Mouse (Mus musculus) lung, adult 2 months (tissue): Measurements from ENCODE around the gene Smap1. TPM values are rescaled to one million over a fixed set of nuclear protein-coding genes. Genes with fewer than 3 reads are reported as not detected.

Experiments
- DNase-seq: peaks from one replicate; pipeline ENCODE4 v3.0.0; 2022
- H3K4me1 ChIP-seq: fragments of 200-500 bp; 2 replicates; pipeline ENCODE4 v1.6.1; 2011; ENCODE audit warnings: low read length; ENCODE audit not compliant: control insufficient read depth, insufficient read depth
- H3K4me3 ChIP-seq: fragments of 200-500 bp; replicated peaks from 2 replicates; pipeline ENCODE3; 2011; ENCODE audit warnings: low read depth, mild to moderate bottlenecking, control low read depth, low read length; ENCODE audit errors: extremely low read depth
- CTCF ChIP-seq: fragments of 200-500 bp; IDR thresholded peaks from 2 replicates; pipeline ENCODE4 v1.5.1; 2011; ENCODE audit warnings: mild to moderate bottlenecking, low read length, control low read depth; ENCODE audit not compliant: insufficient read depth
- POLR2A ChIP-seq: fragments of 200-500 bp; IDR thresholded peaks from 2 replicates; pipeline ENCODE4 v1.6.1; 2011; ENCODE audit warnings: low read depth, mild to moderate bottlenecking, control low read depth, low read length, borderline replicate concordance; ENCODE audit errors: extremely low read depth
- WGBS: fragments of 180-500 bp; shearing (Covaris S2); methylation state at CpG from one replicate; pipeline ENCODE4 v1.1.7; 2018; 5-methylcytosine and 5-hydroxymethylcytosine counted together
- polyA plus RNA-seq: library from polyadenylated mRNA; depleted of rRNA; stranded (reverse); fragments of >200 nt; gene quantifications from 2 replicates; pipeline ENCODE4 v1.2.3, GENCODE M21; 2012

The Smap1 gene
- polyA plus RNA-seq, 1 experiment, result 45.0 TPM

GRCm38 (mm10) chr1:23922530-23922884 lies 390 bp upstream of the Smap1 start:
- DNase-seq, result no peak
- H3K4me1 ChIP-seq, result peaks cover 5% of the 10 kb centered on the region
- peak overlapping the region; percentile 47 for H3K4me3 ChIP-seq
- 26% methylated on average over 9 of the region's 9 CpGs for WGBS
- TF ChIP-seq POLR2A, result no peak
- TF ChIP-seq CTCF, result no peak

GRCm38 (mm10) chr1:23920275-23920674 lies 1.8 kb downstream of the Smap1 start:
- H3K4me3 ChIP-seq, result no peak overlapping the region
- no peak for DNase-seq
- WGBS, result 23% methylated on average over 2 of the region's 2 CpGs
- no peak for TF ChIP-seq POLR2A
- no peak for TF ChIP-seq CTCF
- peaks cover 9% of the 10 kb centered on the region for H3K4me1 ChIP-seq

- TF ChIP-seq POLR2A (no peak), CTCF (no peak)
- no peak for DNase-seq
- no peak overlapping the region for H3K4me3 ChIP-seq
- H3K4me1 ChIP-seq, result peaks cover 9% of the 10 kb centered on the region
- WGBS, result 62% methylated on average over 4 of the region's 4 CpGs
Observed at GRCm38 (mm10) chr1:23919086-23919485, 3.0 kb downstream of the Smap1 start.

GRCm38 (mm10) chr1:23915483-23915882 lies 6.6 kb downstream of the Smap1 start:
- WGBS, result 74% methylated on average over 4 of the region's 4 CpGs
- no peak for DNase-seq
- no peak for TF ChIP-seq POLR2A
- TF ChIP-seq CTCF, result no peak

GRCm38 (mm10) chr1:23912988-23913387 lies 9.1 kb downstream of the Smap1 start:
- Histone ChIP-seq H3K4me3 (no peak overlapping the region), H3K4me1 (peaks cover 5% of the 10 kb centered on the region)
- TF ChIP-seq CTCF (no peak), POLR2A (no peak)
- no peak for DNase-seq
- 69% methylated on average over 2 of the region's 2 CpGs for WGBS

More at GRCm38 (mm10) chr1:23915483-23915882, 6.6 kb downstream of the Smap1 start:
- Histone ChIP-seq H3K4me3 (no peak overlapping the region), H3K4me1 (peaks cover 9% of the 10 kb centered on the region)

GRCm38 (mm10) chr1:23906082-23906481 lies 16.0 kb downstream of the Smap1 start:
- DNase-seq, result no peak
- H3K4me1 ChIP-seq, result peaks cover 2% of the 10 kb centered on the region
- TF ChIP-seq POLR2A (no peak), CTCF (peak; percentile 43; the same call in 1 of the 2 replicates)
- H3K4me3 ChIP-seq, result no peak overlapping the region

GRCm38 (mm10) chr1:23903340-23903739 lies 18.8 kb downstream of the Smap1 start:
- Histone ChIP-seq H3K4me1 (peaks cover 7% of the 10 kb centered on the region), H3K4me3 (no peak overlapping the region)
- no peak for DNase-seq
- WGBS, result 81% methylated on average over 3 of the region's 3 CpGs
- TF ChIP-seq CTCF, result no peak
- TF ChIP-seq POLR2A, result no peak

- peaks cover 7% of the 10 kb centered on the region for H3K4me1 ChIP-seq
- TF ChIP-seq POLR2A (no peak), CTCF (no peak)
- WGBS, result 66% methylated on average over 2 of the region's 2 CpGs
- DNase-seq, result no peak
- H3K4me3 ChIP-seq, result no peak overlapping the region
Observed at GRCm38 (mm10) chr1:23902736-23903135, 19.4 kb downstream of the Smap1 start.

- WGBS, result 59% methylated on average over 5 of the region's 5 CpGs
- TF ChIP-seq CTCF (no peak), POLR2A (no peak)
- Histone ChIP-seq H3K4me1 (peaks cover 9% of the 10 kb centered on the region), H3K4me3 (no peak overlapping the region)
- DNase-seq, result no peak
Observed at GRCm38 (mm10) chr1:23899647-23900020, 22.5 kb downstream of the Smap1 start.

GRCm38 (mm10) chr1:23899020-23899646 lies 23.0 kb downstream of the Smap1 start:
- TF ChIP-seq POLR2A, result no peak
- no peak for TF ChIP-seq CTCF
- peaks cover 9% of the 10 kb centered on the region for H3K4me1 ChIP-seq
- WGBS, result 49% methylated on average over 3 of the region's 3 CpGs
- H3K4me3 ChIP-seq, result no peak overlapping the region
- no peak for DNase-seq
